Mouse (Mus musculus): Measurements from ENCODE around the gene Baz2a.

DNA sequence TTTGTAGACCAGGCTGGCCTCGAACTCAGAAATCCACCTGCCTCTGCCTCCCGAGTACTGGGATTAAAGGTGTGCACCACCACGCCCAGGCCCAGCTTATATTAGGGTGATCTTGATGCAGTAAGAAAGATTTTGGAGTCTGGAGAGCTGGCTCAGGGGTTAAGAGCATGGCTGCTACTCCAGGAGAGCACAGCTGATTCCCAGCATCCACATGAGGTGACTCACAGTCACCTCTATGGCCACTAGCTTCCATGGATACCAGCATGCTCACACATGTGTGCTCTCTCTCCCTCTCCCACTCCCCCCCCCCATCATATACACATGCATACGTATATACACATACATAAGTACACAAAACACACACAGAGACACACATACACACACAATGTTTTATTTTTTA is 85.9 kb downstream of the Baz2a start:
- TF ChIP-seq CTCF (IDR thresholded peaks at IDR 0.05; ENCODE audit: borderline replicate concordance, insufficient read depth, low read depth, low read length) (no peak), POLR2A (IDR thresholded peaks at IDR 0.05; ENCODE audit: borderline replicate concordance, insufficient read depth, low read length) (no peak)

Data from cerebellum, adult 2 months (tissue).